Mouse (Mus musculus) ES-E14 (cell line): ENCODE measurements at regions not wholly inside any gene's neighbourhood (a gene's known extent, or its start where the extent isn't known, plus 50 kb on each side); places are given as distances from the start of the nearest gene placed in this dataset.

Experiments used
- CHD2 ChIP-seq: IDR thresholded peaks from 2 replicates; pipeline ENCODE4 v1.6.1; 2014; ENCODE audit warnings: mild to moderate bottlenecking, low read depth, low read length, inconsistent platforms
- HCFC1 ChIP-seq: IDR thresholded peaks from 2 replicates; pipeline ENCODE4 v1.6.1; 2012; ENCODE audit warnings: low read length, inconsistent platforms, borderline replicate concordance; ENCODE audit not compliant: insufficient read depth
- MAFK ChIP-seq: IDR thresholded peaks from 2 replicates; pipeline ENCODE4 v1.6.1; 2014; ENCODE audit warnings: mild to moderate bottlenecking, low read depth, low read length, inconsistent platforms; ENCODE audit not compliant: insufficient read depth
- ZC3H11A ChIP-seq: IDR thresholded peaks from 2 replicates; pipeline ENCODE4 v1.6.1; 2012; ENCODE audit warnings: low read depth, mild to moderate bottlenecking, inconsistent platforms, low read length, borderline replicate concordance
- ZNF384 ChIP-seq: IDR thresholded peaks from 2 replicates; pipeline ENCODE4 v1.6.1; 2012; ENCODE audit warnings: low read depth, low read length, inconsistent platforms

DNA sequence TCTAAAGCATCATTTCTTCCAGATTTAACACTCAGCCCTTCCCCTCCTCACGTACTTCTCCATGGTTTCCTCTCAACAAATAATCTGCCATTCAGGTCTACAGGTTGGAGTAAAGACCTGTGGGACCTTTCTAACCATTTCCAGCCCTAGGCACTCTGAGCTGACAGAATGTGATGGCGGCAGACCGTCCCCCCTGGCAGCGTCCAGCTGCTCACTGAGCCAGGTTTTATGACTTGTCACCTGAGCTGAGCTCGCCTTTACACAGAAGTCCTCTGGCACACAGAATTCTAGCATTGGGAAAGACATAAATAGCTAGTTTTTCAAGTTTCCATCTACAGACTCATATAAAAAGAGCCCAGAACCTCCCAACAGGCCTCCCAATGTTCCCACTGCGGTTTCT lies 131.8 kb upstream of the Syt6 start:
- no peak for TF ChIP-seq HCFC1
- TF ChIP-seq ZNF384: no peak
- TF ChIP-seq ZC3H11A: no peak
- no peak for TF ChIP-seq CHD2
- no peak for TF ChIP-seq MAFK
